24 mouse cellular contexts compared by ENCODE assay signal in the genomic region with DNA sequence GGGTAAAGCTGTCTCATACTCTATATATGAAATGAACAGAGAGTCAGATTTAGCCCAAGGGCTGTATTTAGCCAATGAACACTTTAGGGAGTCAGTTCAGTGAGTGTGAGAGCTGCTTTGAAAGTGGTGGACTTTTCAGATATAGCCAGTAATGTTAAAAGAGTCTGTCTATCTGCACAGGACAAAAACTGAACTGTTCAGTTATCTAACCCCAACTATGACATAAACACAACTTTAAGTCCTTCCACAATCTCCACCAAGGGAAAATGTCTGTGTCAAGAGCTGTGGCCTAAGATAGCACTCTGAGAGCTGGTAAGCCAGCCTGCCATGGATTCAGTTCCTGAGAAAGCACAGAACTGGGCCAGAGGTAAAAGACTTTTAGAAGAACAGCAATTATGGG. TPM values are rescaled to one million over a fixed set of nuclear protein-coding genes. Genes with fewer than 3 reads are reported as not detected.
"Had no signal": no experiment of that assay in that cellular context is flagged by ENCODE, and none has a peak within 500 bp of the region (broad histone marks: within the 10 kb centered on the region; RNA-seq: fewer than 3 reads in every experiment).

No protein-coding gene starts in this region.

- H3K27ac ChIP-seq: lung, embryonic 15.5 days; midbrain, embryonic 10.5 days; midbrain, embryonic 12.5 days; neural tube, embryonic 13.5 days; neural tube, embryonic 15.5 days; stomach, embryonic 15.5 days had no signal

- H3K4me1 ChIP-seq: lung, embryonic 15.5 days; megakaryocyte, embryonic 14.5 days; midbrain, embryonic 10.5 days; midbrain, embryonic 12.5 days; neural tube, embryonic 13.5 days; neural tube, embryonic 15.5 days; stomach, embryonic 15.5 days had no signal

- H3K4me3 ChIP-seq: lung, embryonic 15.5 days; megakaryocyte, embryonic 14.5 days; midbrain, embryonic 10.5 days; midbrain, embryonic 12.5 days; myocyte; neural tube, embryonic 13.5 days; neural tube, embryonic 15.5 days; stomach, embryonic 15.5 days had no signal

- H3K4me2 ChIP-seq: lung, embryonic 15.5 days; midbrain, embryonic 12.5 days; neural tube, embryonic 13.5 days; neural tube, embryonic 15.5 days; stomach, embryonic 15.5 days had no signal

- DNase-seq: lung, adult 2 months; lung, postnatal 14 days; lung, postnatal 4 days; midbrain, embryonic 14.5 days; retina, postnatal 1 day; right cerebral cortex, adult 18-20 months; thymus, adult 18-20 months; thymus, postnatal 25 days; thymus, postnatal 4 days had no signal

- H3K9me3 ChIP-seq: lung, embryonic 15.5 days; megakaryocyte, embryonic 14.5 days; midbrain, embryonic 10.5 days; midbrain, embryonic 12.5 days; neural tube, embryonic 13.5 days; neural tube, embryonic 15.5 days; stomach, embryonic 15.5 days had no signal

- H3K9ac ChIP-seq: lung, embryonic 15.5 days; midbrain, embryonic 12.5 days; neural tube, embryonic 13.5 days; neural tube, embryonic 15.5 days; stomach, embryonic 15.5 days had no signal

- H3K36me3 ChIP-seq: lung, embryonic 15.5 days; midbrain, embryonic 10.5 days; midbrain, embryonic 12.5 days; neural tube, embryonic 13.5 days; neural tube, embryonic 15.5 days; stomach, embryonic 15.5 days had no signal

- ATAC-seq: lung, postnatal 0 days; midbrain, embryonic 16.5 days had no signal

- H3K27me3 ChIP-seq: lung, embryonic 15.5 days; megakaryocyte, embryonic 14.5 days; midbrain, embryonic 12.5 days; neural tube, embryonic 13.5 days; neural tube, embryonic 15.5 days; stomach, embryonic 15.5 days had no signal

RNA-seq across cellular contexts. Expression of a gene that starts 7.0 kb away (rescaled TPM):
- total RNA-seq: liver, adult 2 months had no signal
- polyA plus RNA-seq: liver, adult 2 months; liver, embryonic 16.5 days; lung, adult 2 months; lung, embryonic 15.5 days; lung, postnatal 0 days; midbrain, embryonic 10.5 days; midbrain, embryonic 12.5 days; midbrain, embryonic 14.5 days; midbrain, embryonic 16.5 days; myocyte; neural tube, embryonic 11.5 days; neural tube, embryonic 13.5 days; neural tube, embryonic 15.5 days; spleen, adult 2 months; stomach, embryonic 15.5 days; urinary bladder, adult 2 months had no signal

RNA-seq across cellular contexts. Expression of a gene that starts 10.3 kb away (rescaled TPM):
- total RNA-seq: liver, adult 2 months had no signal
- polyA plus RNA-seq: liver, adult 2 months; liver, embryonic 16.5 days; lung, adult 2 months; lung, embryonic 15.5 days; lung, postnatal 0 days; midbrain, embryonic 10.5 days; midbrain, embryonic 12.5 days; midbrain, embryonic 14.5 days; midbrain, embryonic 16.5 days; myocyte; neural tube, embryonic 11.5 days; neural tube, embryonic 13.5 days; neural tube, embryonic 15.5 days; spleen, adult 2 months; urinary bladder, adult 2 months had no signal

RNA-seq across cellular contexts. Expression of a gene that starts 49.3 kb away (rescaled TPM):
- polyA plus RNA-seq: lung, adult 2 months; lung, embryonic 15.5 days; lung, postnatal 0 days; midbrain, embryonic 10.5 days; midbrain, embryonic 12.5 days; midbrain, embryonic 14.5 days; midbrain, embryonic 16.5 days; myocyte; neural tube, embryonic 11.5 days; neural tube, embryonic 13.5 days; neural tube, embryonic 15.5 days; spleen, adult 2 months had no signal
